Mouse (Mus musculus): Measurements from ENCODE around the gene Card11. TPM values are rescaled to one million over a fixed set of nuclear protein-coding genes. Genes with fewer than 3 reads are reported as not detected.

Card11 gene
- total RNA-seq, 1 experiment, result 1.2 TPM

GRCm38 (mm10) chr5:140884966-140885365 lies 115.4 kb downstream of the Card11 start:
- no peaks in the 10 kb centered on the region for H3K9me3 ChIP-seq (ENCODE audit: control insufficient read depth, insufficient read depth, low read depth, low read length)
- no peak overlapping the region for H3K9ac ChIP-seq (ENCODE audit: insufficient read depth, low read depth, low read length, poor library complexity, severe bottlenecking)
- H3K36me3 ChIP-seq (ENCODE audit: control insufficient read depth, insufficient read depth, low read length, poor library complexity, severe bottlenecking), result no peaks in the 10 kb centered on the region
- H3K27ac ChIP-seq (ENCODE audit: insufficient read depth, low read depth, low read length, poor library complexity, severe bottlenecking), result no peak overlapping the region
- peaks cover 2 to 16% of the 10 kb centered on the region in 2 experiments; a peak in 2 of 4 replicates for H3K4me1 ChIP-seq (ENCODE audit: control insufficient read depth in 2 of 2, insufficient read depth in 2 of 2, low read length in 2 of 2, poor library complexity in 1 of 2)
- H3K4me3 ChIP-seq (ENCODE audit: insufficient read depth in 1 of 2, low read depth in 1 of 2, low read length in 2 of 2, poor library complexity in 1 of 2, severe bottlenecking in 1 of 2), result no peak overlapping the region
- DNase-seq (ENCODE audit: low read depth, low spot score), result no peak
- in situ Hi-C loops (cut with MboI; ENCODE audit: low sequenced_read_pairs in 2 of 2, unreplicated experiment in 2 of 2), result no loop called here
- TF ChIP-seq MAFK (IDR thresholded peaks at IDR 0.05; ENCODE audit: insufficient read depth, low read depth, low read length) (no peak), ZC3H11A (IDR thresholded peaks at IDR 0.05; ENCODE audit: borderline replicate concordance, low read depth, low read length) (no peak), HCFC1 (IDR thresholded peaks at IDR 0.05; ENCODE audit: borderline replicate concordance, insufficient read depth, low read length) (no peak), ZNF384 (IDR thresholded peaks at IDR 0.05; ENCODE audit: low read depth, low read length) (no peak), CHD2 (IDR thresholded peaks at IDR 0.05; ENCODE audit: low read depth, low read length) (no peak)

GRCm38 (mm10) chr5:140882391-140882790 lies 118.0 kb downstream of the Card11 start:
- Histone ChIP-seq H3K36me3 (ENCODE audit: control insufficient read depth, insufficient read depth, low read length, poor library complexity, severe bottlenecking) (no peaks in the 10 kb centered on the region), H3K9me3 (ENCODE audit: control insufficient read depth, insufficient read depth, low read depth, low read length) (no peaks in the 10 kb centered on the region), H3K9ac (ENCODE audit: insufficient read depth, low read depth, low read length, poor library complexity, severe bottlenecking) (no peak overlapping the region), H3K4me3 (ENCODE audit: insufficient read depth in 1 of 2, low read depth in 1 of 2, low read length in 2 of 2, poor library complexity in 1 of 2, severe bottlenecking in 1 of 2) (no peak overlapping the region), H3K27ac (ENCODE audit: insufficient read depth, low read depth, low read length, poor library complexity, severe bottlenecking) (no peak overlapping the region), H3K4me1 (ENCODE audit: control insufficient read depth in 2 of 2, insufficient read depth in 2 of 2, low read length in 2 of 2, poor library complexity in 1 of 2) (peaks cover 2 to 16% of the 10 kb centered on the region in 2 experiments; a peak in 2 of 4 replicates)
- in situ Hi-C loops (cut with MboI; ENCODE audit: low sequenced_read_pairs in 2 of 2, unreplicated experiment in 2 of 2), result no loop called here
- TF ChIP-seq ZNF384 (IDR thresholded peaks at IDR 0.05; ENCODE audit: low read depth, low read length) (no peak), MAFK (IDR thresholded peaks at IDR 0.05; ENCODE audit: insufficient read depth, low read depth, low read length) (no peak), ZC3H11A (IDR thresholded peaks at IDR 0.05; ENCODE audit: borderline replicate concordance, low read depth, low read length) (no peak), HCFC1 (IDR thresholded peaks at IDR 0.05; ENCODE audit: borderline replicate concordance, insufficient read depth, low read length) (no peak)
- no peak for DNase-seq (ENCODE audit: low read depth, low spot score)

- peaks cover 2 to 16% of the 10 kb centered on the region in 2 experiments; a peak in 2 of 4 replicates for H3K4me1 ChIP-seq (ENCODE audit: control insufficient read depth in 2 of 2, insufficient read depth in 2 of 2, low read length in 2 of 2, poor library complexity in 1 of 2)
- no peak overlapping the region for H3K9ac ChIP-seq (ENCODE audit: insufficient read depth, low read depth, low read length, poor library complexity, severe bottlenecking)
- no peak overlapping the region for H3K4me3 ChIP-seq (ENCODE audit: insufficient read depth in 1 of 2, low read depth in 1 of 2, low read length in 2 of 2, poor library complexity in 1 of 2, severe bottlenecking in 1 of 2)
- H3K27ac ChIP-seq (ENCODE audit: insufficient read depth, low read depth, low read length, poor library complexity, severe bottlenecking), result no peak overlapping the region
- in situ Hi-C loops (cut with MboI; ENCODE audit: low sequenced_read_pairs in 2 of 2, unreplicated experiment in 2 of 2), result no loop called here
- TF ChIP-seq ZC3H11A (IDR thresholded peaks at IDR 0.05; ENCODE audit: borderline replicate concordance, low read depth, low read length) (no peak), CHD2 (IDR thresholded peaks at IDR 0.05; ENCODE audit: low read depth, low read length) (no peak), HCFC1 (IDR thresholded peaks at IDR 0.05; ENCODE audit: borderline replicate concordance, insufficient read depth, low read length) (no peak), MAFK (IDR thresholded peaks at IDR 0.05; ENCODE audit: insufficient read depth, low read depth, low read length) (no peak), ZNF384 (IDR thresholded peaks at IDR 0.05; ENCODE audit: low read depth, low read length) (no peak)
- no peaks in the 10 kb centered on the region for H3K36me3 ChIP-seq (ENCODE audit: control insufficient read depth, insufficient read depth, low read length, poor library complexity, severe bottlenecking)
- no peaks in the 10 kb centered on the region for H3K9me3 ChIP-seq (ENCODE audit: control insufficient read depth, insufficient read depth, low read depth, low read length)
- peak; percentile 41 for DNase-seq (ENCODE audit: low read depth, low spot score)
These were observed 120.2 kb downstream of the Card11 start for GRCm38 (mm10) chr5:140880151-140880550.

- Histone ChIP-seq H3K9ac (ENCODE audit: insufficient read depth, low read depth, low read length, poor library complexity, severe bottlenecking) (no peak overlapping the region), H3K27ac (ENCODE audit: insufficient read depth, low read depth, low read length, poor library complexity, severe bottlenecking) (no peak overlapping the region), H3K36me3 (ENCODE audit: control insufficient read depth, insufficient read depth, low read length, poor library complexity, severe bottlenecking) (no peaks in the 10 kb centered on the region), H3K9me3 (ENCODE audit: control insufficient read depth, insufficient read depth, low read depth, low read length) (no peaks in the 10 kb centered on the region), H3K4me1 (ENCODE audit: control insufficient read depth in 2 of 2, insufficient read depth in 2 of 2, low read length in 2 of 2, poor library complexity in 1 of 2) (peaks cover 2 to 16% of the 10 kb centered on the region in 2 experiments; a peak in 2 of 4 replicates), H3K4me3 (ENCODE audit: insufficient read depth in 1 of 2, low read depth in 1 of 2, low read length in 2 of 2, poor library complexity in 1 of 2, severe bottlenecking in 1 of 2) (no peak overlapping the region)
- in situ Hi-C loops (cut with MboI; ENCODE audit: low sequenced_read_pairs in 2 of 2, unreplicated experiment in 2 of 2), result no loop called here
- no peak for TF ChIP-seq ZC3H11A (IDR thresholded peaks at IDR 0.05; ENCODE audit: borderline replicate concordance, low read depth, low read length)
- no peak for TF ChIP-seq HCFC1 (IDR thresholded peaks at IDR 0.05; ENCODE audit: borderline replicate concordance, insufficient read depth, low read length)
- TF ChIP-seq ZNF384 (IDR thresholded peaks at IDR 0.05; ENCODE audit: low read depth, low read length), result no peak
- no peak for TF ChIP-seq MAFK (IDR thresholded peaks at IDR 0.05; ENCODE audit: insufficient read depth, low read depth, low read length)
- peak; percentile 67 for DNase-seq (ENCODE audit: low read depth, low spot score)
These were observed 121.7 kb downstream of the Card11 start for GRCm38 (mm10) chr5:140878644-140879043.
